Mouse (Mus musculus) hematopoietic stem cell, adult 5-6 weeks (primary cell): ENCODE measurements around the gene Npff. TPM values are rescaled to one million over a fixed set of nuclear protein-coding genes. Genes with fewer than 3 reads are reported as not detected.
A peak's percentile ranks its signal among the peaks of the same experiment; 100 is the strongest.

Experiments
- ATAC-seq, 2 experiments: fragments of 125-278 bp in 1 of 2; replicated peaks in 1 of 2; 2 replicates each; pipeline ENCODE4 v1.8.0; 2016 to 2017; ENCODE audit warnings: inconsistent platforms in 2 of 2, mild to moderate bottlenecking in 2 of 2, moderate number of reproducible peaks in 2 of 2, low read depth in 1 of 2, moderate TSS enrichment in 1 of 2; ENCODE audit not compliant: low FRiP score in 2 of 2, poor library complexity in 2 of 2, severe bottlenecking in 2 of 2, insufficient read depth in 1 of 2, low TSS enrichment in 1 of 2
- total RNA-seq: library from RNA; stranded (forward); fragments of 172-1452, 232-1000 nt; gene quantifications from 2 replicates; pipeline ENCODE4 v1.2.3, GENCODE M21; 2017

The Npff gene
- total RNA-seq, 1 experiment from 2014 or later: 0.55 TPM

- no peak for ATAC-seq
These were observed 3.2 kb upstream of the Npff start for GRCm38 (mm10) chr15:102527936-102528335.

GRCm38 (mm10) chr15:102526111-102527002 lies 1.6 kb upstream of the Npff start:
- ATAC-seq: no peak

GRCm38 (mm10) chr15:102521480-102521879 lies 3.3 kb downstream of the Npff start:
- ATAC-seq: no peak

GRCm38 (mm10) chr15:102520416-102520815 lies 4.3 kb downstream of the Npff start:
- no peak for ATAC-seq

GRCm38 (mm10) chr15:102519211-102520141 lies 5.3 kb downstream of the Npff start:
- ATAC-seq: no peak

GRCm38 (mm10) chr15:102518859-102519201 lies 5.9 kb downstream of the Npff start:
- 0 out of 4 replicates have a peak, but pooled peaks of 1 of the 2 experiments have one; percentile 0 for ATAC-seq

GRCm38 (mm10) chr15:102517976-102518858 lies 6.5 kb downstream of the Npff start, which contains the start of gene Tarbp2:
TSS of gene Tarbp2 (plus strand) at chr15:102518192.
- ATAC-seq: peak; percentile 85

GRCm38 (mm10) chr15:102517631-102517975 lies 7.1 kb downstream of the Npff start:
- ATAC-seq: no peak

GRCm38 (mm10) chr15:102516728-102517404 lies 7.9 kb downstream of the Npff start, which contains the start of gene Map3k12:
TSS of gene Map3k12 (minus strand) at chr15:102517064.
- ATAC-seq: no peak

- no peak for ATAC-seq
These were observed 8.4 kb downstream of the Npff start for GRCm38 (mm10) chr15:102516293-102516692.

- ATAC-seq: no peak
These were observed 9.0 kb downstream of the Npff start for GRCm38 (mm10) chr15:102515791-102516190.

GRCm38 (mm10) chr15:102515261-102515660 lies 9.5 kb downstream of the Npff start:
- no peak for ATAC-seq

- no peak for ATAC-seq
These were observed 11.7 kb downstream of the Npff start for GRCm38 (mm10) chr15:102513004-102513403.

- no peak for ATAC-seq
These were observed 12.3 kb downstream of the Npff start for GRCm38 (mm10) chr15:102512471-102512870.

GRCm38 (mm10) chr15:102512010-102512409 lies 12.7 kb downstream of the Npff start:
- no peak for ATAC-seq

- ATAC-seq: no peak
These were observed 13.4 kb downstream of the Npff start for GRCm38 (mm10) chr15:102511285-102511833.
